Mouse (Mus musculus) thymus, postnatal 14 days (tissue): ENCODE results near the gene Tmem259.

Source experiments
- DNase-seq: peaks from one replicate; pipeline ENCODE4 v3.0.0; 2021

Tmem259 gene

DNA sequence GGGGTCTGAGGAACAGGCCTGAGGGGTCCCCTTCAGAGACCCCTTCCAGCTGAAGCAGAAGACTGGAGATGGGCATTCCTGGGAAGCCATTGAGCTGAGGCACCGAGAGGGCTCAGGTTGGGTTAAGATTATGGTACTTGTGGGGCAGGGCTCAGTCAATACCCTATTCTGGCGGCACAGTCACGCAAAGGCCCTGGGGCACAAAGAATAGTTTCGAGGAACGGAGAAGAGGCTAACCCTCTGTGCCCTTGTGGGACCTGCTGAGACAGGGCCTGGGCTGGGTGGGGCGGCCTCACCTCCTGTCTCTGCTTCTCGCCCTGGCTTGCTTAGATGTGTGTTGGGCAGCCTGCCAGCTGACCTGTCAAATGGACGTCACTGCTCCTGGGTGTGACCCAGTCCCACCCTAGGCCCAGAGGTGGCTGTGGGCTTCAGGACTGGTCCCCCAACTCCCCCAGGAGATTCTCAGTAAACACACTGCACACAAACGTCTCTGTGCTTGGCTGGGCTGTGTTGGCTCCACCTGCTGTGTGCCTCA is 50.9 kb downstream of the Tmem259 start:
- no peak for DNase-seq

- DNase-seq: no peak
Measured at GRCm38 (mm10) chr10:79932736-79933135, 51.4 kb downstream of the Tmem259 start.

- DNase-seq: no peak
Measured at GRCm38 (mm10) chr10:79931797-79932196, 52.3 kb downstream of the Tmem259 start.

DNA sequence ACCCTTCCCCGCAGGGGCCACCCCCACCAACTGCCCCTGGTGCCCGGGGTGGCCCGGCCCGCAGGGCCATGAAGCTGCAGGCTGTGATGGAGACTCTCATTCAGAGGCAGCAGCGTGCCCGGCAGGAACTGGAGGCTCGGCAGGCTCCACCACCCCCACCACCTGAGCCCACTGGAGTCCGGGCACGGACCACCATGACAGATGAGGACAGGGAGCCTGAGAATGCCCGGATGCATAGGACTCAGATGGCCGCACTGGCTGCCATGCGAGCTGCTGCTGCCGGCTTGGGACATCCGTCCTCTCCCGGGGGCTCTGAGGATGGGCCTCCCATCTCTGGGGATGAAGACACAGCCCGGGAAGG is 53.3 kb downstream of the Tmem259 start:
- no peak for DNase-seq

- no peak for DNase-seq
Measured at GRCm38 (mm10) chr10:79929967-79930825, 53.9 kb downstream of the Tmem259 start.

- DNase-seq: no peak
Measured at GRCm38 (mm10) chr10:79928907-79929701, 55.0 kb downstream of the Tmem259 start.

- DNase-seq: peak; percentile 54
Measured at GRCm38 (mm10) chr10:79928030-79928694, 56.0 kb downstream of the Tmem259 start.

- DNase-seq: peak; percentile 89
Measured at GRCm38 (mm10) chr10:79927324-79928029, 56.7 kb downstream of the Tmem259 start.

GRCm38 (mm10) chr10:79926491-79927323 is 57.4 kb downstream of the Tmem259 start, which contains the start of gene Arid3a:
Gene Arid3a, plus strand, starts transcription at chr10:79927043.
- DNase-seq: peak; percentile 93

DNA sequence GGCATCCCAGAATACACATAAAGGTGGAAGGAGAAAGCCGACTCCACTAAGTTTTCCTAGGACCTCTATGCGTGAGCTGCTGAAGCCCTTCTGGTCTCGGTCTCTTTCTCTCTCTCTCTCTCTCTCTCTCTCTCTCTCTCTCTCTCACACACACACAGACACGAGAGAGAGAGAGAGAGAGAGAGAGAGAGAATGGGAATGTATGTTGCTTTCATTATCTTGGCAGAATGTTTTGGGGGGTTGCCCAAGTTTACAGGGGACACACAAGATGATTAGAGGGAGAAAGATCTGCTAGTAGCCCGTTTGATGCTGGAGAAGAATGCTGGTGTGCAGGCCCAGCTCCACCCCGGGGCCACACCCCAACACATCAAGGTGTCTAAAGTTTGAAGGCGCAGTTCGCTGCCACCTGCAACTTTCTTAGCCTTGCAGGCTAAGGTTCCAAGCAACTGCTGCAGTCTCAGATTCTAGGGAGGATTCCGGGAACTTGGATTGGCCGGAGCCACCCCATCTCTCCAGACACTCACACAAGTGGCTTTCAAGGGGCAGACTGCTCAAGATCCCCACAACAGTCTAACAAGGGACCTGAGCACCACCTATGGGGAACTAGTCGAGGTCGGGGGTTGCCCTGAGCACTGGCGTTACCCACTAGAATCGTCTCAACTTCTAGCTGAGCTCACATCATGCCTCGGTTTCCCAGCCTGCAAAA is 58.2 kb downstream of the Tmem259 start:
- DNase-seq: peak; percentile 53

- peak; percentile 94 for DNase-seq
Measured at GRCm38 (mm10) chr10:79924998-79925784, 58.9 kb downstream of the Tmem259 start.
